Mouse (Mus musculus) midbrain, embryonic 16.5 days (tissue): Measurements from ENCODE around the gene Lrrc66. TPM values are rescaled to one million over a fixed set of nuclear protein-coding genes. Genes with fewer than 3 reads are reported as not detected.
A peak's percentile ranks its signal among the peaks of the same experiment; 100 is the strongest.

ENCODE experiments used
- ATAC-seq: fragments of 200-750 bp; cut with Nextera tagmentation; 2 replicates; pipeline ENCODE4 v1.8.0; 2017; ENCODE audit warnings: moderate TSS enrichment
- H3K27ac ChIP-seq: fragments of 300-500 bp; sonication (generic); 2 replicates; pipeline ENCODE4 v1.5.1; 2014; ENCODE audit warnings: mild to moderate bottlenecking, low read length, mixed read lengths
- H3K27me3 ChIP-seq: fragments of 300-500 bp; sonication (generic); 2 replicates; pipeline ENCODE4 v1.6.1; 2014; ENCODE audit warnings: low read depth, low read length, mixed read lengths; ENCODE audit not compliant: control insufficient read depth, insufficient read depth
- H3K36me3 ChIP-seq: fragments of 300-500 bp; sonication (generic); 2 replicates; pipeline ENCODE4 v1.6.1; 2014; ENCODE audit warnings: mild to moderate bottlenecking, low read length, moderate library complexity, mixed read lengths; ENCODE audit not compliant: control insufficient read depth, insufficient read depth
- H3K4me1 ChIP-seq: fragments of 300-500 bp; sonication (generic); 2 replicates; pipeline ENCODE4 v1.6.1; 2014; ENCODE audit warnings: mild to moderate bottlenecking, low read length, mixed read lengths; ENCODE audit not compliant: control insufficient read depth, insufficient read depth
- H3K4me2 ChIP-seq: fragments of 300-500 bp; sonication (generic); 2 replicates; pipeline ENCODE4 v1.6.1; 2014; ENCODE audit warnings: mild to moderate bottlenecking, low read length, mixed read lengths
- H3K4me3 ChIP-seq: fragments of 300-500 bp; sonication (generic); 2 replicates; pipeline ENCODE4 v1.5.1; 2014; ENCODE audit warnings: low read depth, mild to moderate bottlenecking, low read length, moderate library complexity, mixed read lengths
- H3K9ac ChIP-seq: fragments of 300-500 bp; sonication (generic); 2 replicates; pipeline ENCODE4 v1.6.1; 2014; ENCODE audit warnings: low read depth, low read length, mixed read lengths
- H3K9me3 ChIP-seq: fragments of 300-500 bp; sonication (generic); replicated peaks from 2 replicates; pipeline ENCODE4 v1.6.1; 2014; ENCODE audit warnings: mild to moderate bottlenecking, low read length, mixed read lengths; ENCODE audit not compliant: control insufficient read depth, poor library complexity, severe bottlenecking
- WGBS: fragments of 180-500 bp; shearing (Covaris S2); extraction: QIAGEN DNeasy Blood & Tissue Kit; methylation state at CpG from one replicate; pipeline ENCODE4 v1.1.7; 2014; 5-methylcytosine and 5-hydroxymethylcytosine counted together
- polyA plus RNA-seq: library from polyadenylated mRNA; unstranded; fragments of >200 nt; fragmentation: Nextera tagmentation; extraction: Ambion mirVana; gene quantifications from 2 replicates; pipeline ENCODE4 v1.2.1, GENCODE M21; 2015

Gene Lrrc66
- polyA plus RNA-seq, 1 experiment from 2014 or later = not detected

GRCm38 (mm10) chr5:73647261-73647900 lies 15.1 kb upstream of the Lrrc66 start, which contains the start of gene Sgcb:
Gene Sgcb (minus strand): TSS chr5:73647790.
- H3K9me3 ChIP-seq = no peaks in the 10 kb centered on the region
- H3K4me2 ChIP-seq = peak within 1 kb of the TSS; percentile 71
- H3K36me3 ChIP-seq = no peaks in the 10 kb centered on the region
- ATAC-seq = peak; percentile 87
- peaks cover 19% of the 10 kb centered on the region for H3K4me1 ChIP-seq
- H3K27me3 ChIP-seq = peaks cover 27% of the 10 kb centered on the region
- WGBS = under 1% methylated on average over 55 of the region's 62 CpGs
- H3K4me3 ChIP-seq = peak within 1 kb of the TSS; percentile 69
- peak within 1 kb of the TSS; percentile 45; the same call in 1 of the 2 replicates for H3K27ac ChIP-seq
- peak within 1 kb of the TSS; percentile 82 for H3K9ac ChIP-seq

DNA sequence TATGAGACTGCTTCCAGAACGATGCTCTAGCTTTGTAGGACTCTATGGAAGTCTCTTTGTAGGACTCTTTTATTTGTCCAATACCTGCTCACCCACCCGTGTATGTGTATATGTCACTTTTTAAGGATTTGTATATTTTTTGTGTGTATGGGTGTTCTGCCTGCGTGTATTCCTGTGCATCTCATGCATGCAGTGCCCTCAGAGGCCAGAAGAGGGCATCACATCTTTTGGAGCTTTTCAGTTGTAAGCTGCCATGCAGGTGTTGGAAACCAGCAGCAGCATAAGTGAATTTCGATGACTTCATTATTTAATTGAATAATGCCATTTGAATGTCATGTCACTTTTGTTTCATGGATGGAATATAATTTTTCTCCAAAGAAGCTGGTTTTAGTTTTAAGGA lies 9.8 kb upstream of the Lrrc66 start:
- Histone ChIP-seq H3K36me3 (no peaks in the 10 kb centered on the region), H3K4me1 (peaks cover 10% of the 10 kb centered on the region), H3K27ac (no peak overlapping the region), H3K9ac (no peak overlapping the region), H3K4me3 (no peak overlapping the region), H3K9me3 (no peaks in the 10 kb centered on the region), H3K4me2 (no peak overlapping the region), H3K27me3 (no peaks in the 10 kb centered on the region)
- 82% methylated on average over 4 of the region's 4 CpGs for WGBS
- no peak for ATAC-seq

DNA sequence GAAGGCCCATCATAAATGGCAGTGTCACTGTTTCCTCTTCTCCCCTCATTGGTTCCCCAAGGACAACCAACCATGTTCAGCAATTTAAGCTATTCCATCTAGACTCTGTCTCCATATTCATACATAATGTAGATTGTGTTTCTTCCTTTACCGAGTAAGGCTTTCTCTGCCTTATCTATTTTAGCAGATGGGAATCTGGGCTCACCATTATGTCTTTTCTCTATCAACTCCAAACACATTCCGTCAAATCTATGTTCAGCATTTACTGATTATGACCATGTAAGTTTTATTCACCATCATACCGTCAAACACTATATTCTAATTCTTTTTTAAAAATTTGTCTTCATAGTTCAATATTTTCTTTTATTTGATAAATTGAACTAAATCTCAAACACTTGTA lies 8.7 kb upstream of the Lrrc66 start:
- ATAC-seq = no peak
- H3K27me3 ChIP-seq = no peaks in the 10 kb centered on the region
- no peak overlapping the region for H3K4me3 ChIP-seq
- peaks cover 5% of the 10 kb centered on the region for H3K4me1 ChIP-seq
- H3K9me3 ChIP-seq = no peaks in the 10 kb centered on the region
- H3K4me2 ChIP-seq = no peak overlapping the region
- H3K27ac ChIP-seq = no peak overlapping the region
- no peaks in the 10 kb centered on the region for H3K36me3 ChIP-seq
- 85% methylated on average over 3 of the region's 3 CpGs for WGBS
- no peak overlapping the region for H3K9ac ChIP-seq

- ATAC-seq = peak; percentile 61
- H3K4me1 ChIP-seq = peaks cover 5% of the 10 kb centered on the region
- H3K27me3 ChIP-seq = no peaks in the 10 kb centered on the region
- H3K27ac ChIP-seq = peak overlapping the region; percentile 57
- 40% methylated on average over 8 of the region's 8 CpGs for WGBS
- 0 out of 2 replicates have a peak overlapping the region, but pooled peaks have one; percentile 39 for H3K9ac ChIP-seq
- no peak overlapping the region for H3K4me3 ChIP-seq
- H3K36me3 ChIP-seq = peaks cover 10% of the 10 kb centered on the region
- H3K9me3 ChIP-seq = no peaks in the 10 kb centered on the region; the same call in 1 of the 2 replicates
- H3K4me2 ChIP-seq = no peak overlapping the region
Observed at GRCm38 (mm10) chr5:73637337-73638107, 5.2 kb upstream of the Lrrc66 start.

DNA sequence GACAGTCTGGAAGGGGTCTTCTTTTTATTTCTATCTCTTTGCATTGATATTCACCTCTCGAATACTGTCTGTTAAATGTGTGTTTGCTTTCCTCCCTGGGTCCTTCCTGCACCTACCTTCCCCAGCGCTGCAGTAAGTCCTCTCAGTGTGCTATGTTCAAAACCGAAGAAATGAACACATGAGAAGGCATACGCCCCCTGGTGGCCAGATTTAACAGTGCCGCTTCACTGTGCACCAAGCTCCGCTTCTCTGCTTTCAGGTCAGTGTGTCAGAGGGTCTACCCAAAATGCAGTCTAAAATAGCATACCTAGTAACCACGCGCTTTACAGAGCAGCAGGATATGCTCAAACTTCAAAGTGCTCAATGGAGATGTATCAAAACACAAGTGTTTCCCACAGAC lies 815 bp upstream of the Lrrc66 start:
- no peak overlapping the region for H3K4me2 ChIP-seq
- no peak overlapping the region for H3K4me3 ChIP-seq

DNA sequence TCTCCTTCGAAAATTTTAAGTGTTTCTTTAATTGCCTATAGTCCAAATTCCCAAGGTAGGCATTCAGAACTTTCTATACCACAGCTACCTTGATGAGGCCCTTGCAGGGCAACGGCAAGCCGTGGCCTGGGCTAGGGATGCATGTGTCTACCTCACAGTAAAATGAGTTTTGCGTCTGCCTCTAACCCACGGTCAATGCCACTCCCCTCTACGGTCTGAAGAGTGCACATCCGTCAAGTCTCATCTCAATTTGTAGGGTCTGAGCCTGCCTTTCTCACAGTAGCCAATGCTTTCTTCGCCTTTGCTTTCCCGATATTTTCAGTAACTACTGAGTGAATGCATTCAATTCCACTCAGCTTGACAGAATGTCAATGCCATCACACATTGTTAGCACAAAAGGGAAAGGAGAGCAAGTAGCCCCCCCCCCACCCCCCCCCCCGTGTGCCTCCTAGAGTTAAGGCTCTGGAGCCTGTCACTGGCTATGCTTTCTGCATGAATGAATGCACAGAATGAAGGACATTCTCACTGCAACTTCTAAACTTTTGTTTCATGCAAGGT lies 1.2 kb downstream of the Lrrc66 start:
- peaks cover 2% of the 10 kb centered on the region; the same call in 1 of the 2 replicates for H3K4me1 ChIP-seq
- no peaks in the 10 kb centered on the region for H3K27me3 ChIP-seq
- no peak overlapping the region for H3K4me3 ChIP-seq
- no peak overlapping the region for H3K9ac ChIP-seq
- peak; percentile 24; the same call in 1 of the 2 replicates for ATAC-seq
- no peaks in the 10 kb centered on the region; the same call in 1 of the 2 replicates for H3K9me3 ChIP-seq
- H3K36me3 ChIP-seq = peaks cover 10% of the 10 kb centered on the region
- no peak overlapping the region for H3K27ac ChIP-seq
- WGBS = 31% methylated on average over 10 of the region's 10 CpGs
- H3K4me2 ChIP-seq = no peak overlapping the region

More for the DNA sequence above, 815 bp upstream of the Lrrc66 start:
- WGBS = 54% methylated on average over 8 of the region's 8 CpGs
- no peak overlapping the region for H3K9ac ChIP-seq
- no peak overlapping the region for H3K27ac ChIP-seq
- H3K9me3 ChIP-seq = no peaks in the 10 kb centered on the region; the same call in 1 of the 2 replicates
- H3K36me3 ChIP-seq = peaks cover 10% of the 10 kb centered on the region
- H3K27me3 ChIP-seq = no peaks in the 10 kb centered on the region
- peaks cover 7% of the 10 kb centered on the region for H3K4me1 ChIP-seq
- no peak for ATAC-seq

- Histone ChIP-seq H3K9ac (no peak overlapping the region), H3K4me2 (no peak overlapping the region), H3K27me3 (no peaks in the 10 kb centered on the region), H3K27ac (no peak overlapping the region), H3K4me3 (no peak overlapping the region), H3K36me3 (peaks cover 10% of the 10 kb centered on the region), H3K9me3 (no peaks in the 10 kb centered on the region; the same call in 1 of the 2 replicates), H3K4me1 (peaks cover 2% of the 10 kb centered on the region; the same call in 1 of the 2 replicates)
- 87% methylated on average over 5 of the region's 5 CpGs for WGBS
- no peak for ATAC-seq
Observed at GRCm38 (mm10) chr5:73630141-73630540, 2.2 kb downstream of the Lrrc66 start.

GRCm38 (mm10) chr5:73627991-73628390 lies 4.3 kb downstream of the Lrrc66 start:
- Histone ChIP-seq H3K36me3 (no peaks in the 10 kb centered on the region), H3K9me3 (no peaks in the 10 kb centered on the region), H3K27me3 (no peaks in the 10 kb centered on the region), H3K9ac (no peak overlapping the region), H3K4me1 (peaks cover 2% of the 10 kb centered on the region; the same call in 1 of the 2 replicates), H3K4me3 (no peak overlapping the region), H3K27ac (no peak overlapping the region), H3K4me2 (no peak overlapping the region)
- no peak for ATAC-seq
- WGBS = 77% methylated on average over 15 of the region's 15 CpGs
